Mouse (Mus musculus) heart, postnatal 0 days (tissue): Measurements from ENCODE around the gene Gpatch8.

Source experiments
- CTCF ChIP-seq: IDR thresholded peaks from 2 replicates; pipeline ENCODE4 v1.5.1; 2016; ENCODE audit warnings: antibody characterized with exemption, control low read depth, low read depth
- EP300 ChIP-seq: IDR thresholded peaks from 2 replicates; pipeline ENCODE4 v1.6.1; 2016; ENCODE audit warnings: antibody characterized with exemption, low read depth

DNA sequence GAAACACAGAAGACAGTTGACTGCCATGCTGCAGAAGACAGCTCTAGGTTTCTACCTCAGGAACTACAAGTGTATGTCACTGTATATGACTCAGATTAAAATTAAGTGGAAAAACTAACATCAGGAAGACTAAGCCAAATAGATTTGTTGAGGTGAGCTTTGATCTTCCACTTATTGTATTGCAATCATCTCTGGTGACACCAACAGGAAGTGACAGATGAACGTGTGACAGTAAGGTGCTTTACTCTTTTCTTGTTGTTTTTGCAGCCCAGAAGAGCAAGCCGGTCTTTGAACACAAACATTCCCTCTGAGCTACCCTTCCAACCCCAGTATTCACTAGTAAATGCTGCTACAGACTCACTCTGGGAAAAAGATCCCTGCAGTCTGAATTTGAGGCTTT, 59.5 kb downstream of the Gpatch8 start:
- TF ChIP-seq CTCF (no peak), EP300 (no peak)
